Mouse (Mus musculus) testis, adult 2 months (tissue): Measurements from ENCODE around the gene Ppil6. TPM values are rescaled to one million over a fixed set of nuclear protein-coding genes. Genes with fewer than 3 reads are reported as not detected.

Experiments
- H3K27ac ChIP-seq: fragments of 200-500 bp; 2 replicates; pipeline ENCODE4 v1.5.1; 2012; ENCODE audit warnings: low read depth, low read length; ENCODE audit not compliant: control insufficient read depth, insufficient read depth
- H3K27me3 ChIP-seq: fragments of 200-500 bp; 2 replicates; pipeline ENCODE4 v1.6.1; 2012; ENCODE audit warnings: mild to moderate bottlenecking, low read length, moderate library complexity; ENCODE audit not compliant: control insufficient read depth, insufficient read depth
- H3K36me3 ChIP-seq: fragments of 200-500 bp; 2 replicates; pipeline ENCODE4 v1.6.1; 2012; ENCODE audit warnings: mild to moderate bottlenecking, low read length; ENCODE audit not compliant: control insufficient read depth, insufficient read depth
- H3K4me1 ChIP-seq: fragments of 200-500 bp; 2 replicates; pipeline ENCODE4 v1.6.1; 2012; ENCODE audit warnings: low read length; ENCODE audit not compliant: control insufficient read depth, insufficient read depth
- H3K4me3 ChIP-seq: fragments of 200-500 bp; 2 replicates; pipeline ENCODE4 v1.5.1; 2012; ENCODE audit warnings: low read depth, mild to moderate bottlenecking, low read length, moderate library complexity, mixed read lengths; ENCODE audit not compliant: control insufficient read depth
- CTCF ChIP-seq: fragments of 200-500 bp; IDR thresholded peaks from 2 replicates; pipeline ENCODE4 v1.5.1; 2012; ENCODE audit warnings: low read depth, mild to moderate bottlenecking, inconsistent platforms, low read length, moderate library complexity; ENCODE audit not compliant: control insufficient read depth, insufficient read depth, insufficient replicate concordance
- POLR2A ChIP-seq: fragments of 200-500 bp; IDR thresholded peaks from 2 replicates; pipeline ENCODE4 v1.6.1; 2012; ENCODE audit warnings: low read depth, mild to moderate bottlenecking, inconsistent platforms, low read length, moderate library complexity; ENCODE audit not compliant: control insufficient read depth
- polyA plus RNA-seq: library from polyadenylated mRNA; depleted of rRNA; stranded (reverse); fragments of >200 nt; gene quantifications from 2 replicates; pipeline ENCODE4 v1.2.3, GENCODE M21; 2012; rRNA removed

The Ppil6 gene
- polyA plus RNA-seq, 1 experiment, result 29.4 TPM

- no peak overlapping the region for H3K4me3 ChIP-seq
- H3K27me3 ChIP-seq, result no peaks in the 10 kb centered on the region
- TF ChIP-seq CTCF (no peak), POLR2A (no peak)
- H3K4me1 ChIP-seq, result peaks cover 6% of the 10 kb centered on the region
- no peak overlapping the region for H3K27ac ChIP-seq
- H3K36me3 ChIP-seq, result no peaks in the 10 kb centered on the region
Measured at GRCm38 (mm10) chr10:41561701-41562395, 71.6 kb downstream of the Ppil6 start.

Other genes starting within 250 kb of the Ppil6 start
- gene Fig4, start 187.2 kb upstream of the Ppil6 start, polyA plus RNA-seq, result 10.2 and 10.3 TPM in 2 replicates
- gene Ak9, start 186.5 kb upstream of the Ppil6 start, polyA plus RNA-seq, result 8.6 and 11.8 TPM in 2 replicates
- gene Zbtb24, start 40.1 kb upstream of the Ppil6 start, polyA plus RNA-seq, result 8.2 and 9.1 TPM in 2 replicates
- 1.6 and 2.4 TPM in 2 replicates for gene Mical1, start 14.1 kb upstream of the Ppil6 start, polyA plus RNA-seq
- 21.3 and 22.7 TPM in 2 replicates for gene Smpd2, start 70 bp upstream of the Ppil6 start, polyA plus RNA-seq
- 216 and 279 TPM in 2 replicates for gene Cd164, start 29.0 kb downstream of the Ppil6 start, polyA plus RNA-seq
- gene Ccdc162, start 226.2 kb downstream of the Ppil6 start, polyA plus RNA-seq, result 0.56 and 1.3 TPM in 2 replicates